Mouse (Mus musculus): ENCODE data around the gene Tk1. TPM values are rescaled to one million over a fixed set of nuclear protein-coding genes. Genes with fewer than 3 reads are reported as not detected.
"Not testable (repeated sequence)": the region's sequence is repeated elsewhere in the genome, so short reads cannot be mapped to it uniquely, and the experiment has no call there.

Tk1 gene
- polyA plus RNA-seq, 1 experiment from 2014 or later, result 158 TPM

DNA sequence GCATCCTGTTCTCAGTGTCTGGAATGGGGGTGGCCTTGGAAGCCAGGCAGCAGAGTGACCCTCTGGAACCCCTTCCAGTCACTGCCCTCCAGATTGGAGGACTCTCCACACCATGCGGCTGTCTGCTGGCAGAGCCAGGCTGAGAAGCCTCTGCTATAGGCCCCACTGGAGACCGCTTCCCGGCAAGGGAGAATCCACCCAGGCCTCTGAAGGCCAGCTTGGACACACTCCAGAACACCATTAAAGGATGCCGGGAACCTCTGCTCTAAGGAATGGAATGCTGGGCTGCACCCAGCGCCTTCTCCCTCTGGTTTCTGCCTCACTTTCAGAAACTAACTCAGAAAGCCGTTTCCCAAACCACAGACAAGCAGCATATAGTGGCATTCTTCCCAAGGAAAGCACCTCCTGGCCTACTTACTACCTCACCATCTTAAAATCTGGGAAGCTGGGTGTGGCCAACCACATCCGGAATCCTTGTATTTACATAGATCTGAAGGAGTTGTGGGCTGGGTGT lies 3.1 kb downstream of the Tk1 start:
- Histone ChIP-seq H3K27ac (ENCODE audit: low read depth) (peak overlapping the region; percentile 59), H3K27me3 (ENCODE audit: insufficient read depth, low read length) (no peaks in the 10 kb centered on the region), H3K9ac (0 out of 2 replicates have a peak overlapping the region, but pooled peaks have one; percentile 24), H3K9me3 (ENCODE audit: low read depth, low read length) (no peaks in the 10 kb centered on the region), H3K36me3 (ENCODE audit: insufficient read depth) (peaks cover 58% of the 10 kb centered on the region), H3K4me2 (peak overlapping the region; percentile 31; the same call in 1 of the 2 replicates), H3K4me1 (ENCODE audit: insufficient read depth) (peaks cover 15% of the 10 kb centered on the region), H3K4me3 (ENCODE audit: low read depth, low read length) (no peak overlapping the region)
- TF ChIP-seq CTCF (IDR thresholded peaks at IDR 0.05; ENCODE audit: low read depth), result no peak
- ATAC-seq (ENCODE audit: insufficient read depth) (no peak), DNase-seq (peak; percentile 68)
- WGBS, result 57% methylated on average over 7 of the region's 7 CpGs

DNA sequence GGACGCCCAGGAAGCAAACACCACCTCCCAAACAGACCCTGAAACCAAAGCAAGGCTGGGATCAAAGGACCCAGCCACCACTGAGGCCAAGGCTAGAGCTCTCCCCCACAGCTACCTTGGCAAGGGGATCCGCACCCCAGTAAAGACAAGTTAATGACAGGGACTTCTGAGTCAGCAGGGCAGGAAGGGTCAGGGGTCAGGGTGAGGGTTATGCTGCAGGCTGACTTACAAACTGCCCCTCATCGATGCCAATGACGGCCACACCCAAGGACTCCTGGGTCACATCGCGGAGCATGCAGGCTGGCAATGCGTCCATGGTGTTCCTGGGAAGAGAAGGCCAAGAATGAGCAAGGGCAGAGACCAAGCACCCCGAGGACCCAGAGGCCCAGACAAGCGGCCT lies 4.0 kb downstream of the Tk1 start:
- Histone ChIP-seq H3K36me3 (ENCODE audit: insufficient read depth) (peaks cover 67% of the 10 kb centered on the region), H3K4me2 (no peak overlapping the region), H3K27ac (ENCODE audit: low read depth) (no peak overlapping the region), H3K9me3 (ENCODE audit: low read depth, low read length) (no peaks in the 10 kb centered on the region), H3K4me1 (ENCODE audit: insufficient read depth) (peaks cover 8% of the 10 kb centered on the region; the same call in 1 of the 2 replicates), H3K4me3 (ENCODE audit: low read depth, low read length) (no peak overlapping the region), H3K27me3 (ENCODE audit: insufficient read depth, low read length) (no peaks in the 10 kb centered on the region), H3K9ac (no peak overlapping the region)
- 87% methylated on average over 9 of the region's 9 CpGs for WGBS
- no peak for ATAC-seq (ENCODE audit: insufficient read depth)
- no peak for DNase-seq
- no peak for TF ChIP-seq CTCF (IDR thresholded peaks at IDR 0.05; ENCODE audit: low read depth)

DNA sequence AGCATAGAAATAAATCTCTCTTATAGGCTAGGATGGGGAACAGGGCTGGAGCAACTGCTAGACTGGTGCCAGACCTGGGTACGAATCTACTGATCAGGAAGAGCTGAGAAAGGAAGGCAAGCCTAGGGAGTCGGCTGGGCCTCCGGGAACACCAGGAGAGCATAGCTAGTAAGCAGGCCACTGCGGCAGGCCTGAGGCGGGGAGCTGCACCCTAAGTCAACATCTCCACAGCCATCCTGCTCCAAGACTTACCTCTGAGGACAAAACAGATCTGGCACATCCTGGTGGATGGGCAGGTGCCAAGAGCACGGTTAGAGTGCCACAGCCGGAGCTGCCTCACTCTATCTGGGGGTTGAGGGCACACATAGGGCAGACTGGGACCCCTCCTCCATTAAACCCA lies 5.7 kb downstream of the Tk1 start:
- H3K4me1 ChIP-seq (ENCODE audit: insufficient read depth), result peaks cover 5% of the 10 kb centered on the region; the same call in 1 of the 2 replicates
- H3K27ac ChIP-seq (ENCODE audit: low read depth), result no peak overlapping the region
- ATAC-seq (ENCODE audit: insufficient read depth) (no peak), DNase-seq (no peak)
- H3K4me3 ChIP-seq (ENCODE audit: low read depth, low read length), result no peak overlapping the region
- H3K9ac ChIP-seq, result no peak overlapping the region
- no peaks in the 10 kb centered on the region for H3K9me3 ChIP-seq (ENCODE audit: low read depth, low read length)
- no peaks in the 10 kb centered on the region for H3K27me3 ChIP-seq (ENCODE audit: insufficient read depth, low read length)
- no peak for TF ChIP-seq CTCF (IDR thresholded peaks at IDR 0.05; ENCODE audit: low read depth)
- 88% methylated on average over 7 of the region's 7 CpGs for WGBS
- no peak overlapping the region for H3K4me2 ChIP-seq
- peaks cover 82% of the 10 kb centered on the region for H3K36me3 ChIP-seq (ENCODE audit: insufficient read depth)

DNA sequence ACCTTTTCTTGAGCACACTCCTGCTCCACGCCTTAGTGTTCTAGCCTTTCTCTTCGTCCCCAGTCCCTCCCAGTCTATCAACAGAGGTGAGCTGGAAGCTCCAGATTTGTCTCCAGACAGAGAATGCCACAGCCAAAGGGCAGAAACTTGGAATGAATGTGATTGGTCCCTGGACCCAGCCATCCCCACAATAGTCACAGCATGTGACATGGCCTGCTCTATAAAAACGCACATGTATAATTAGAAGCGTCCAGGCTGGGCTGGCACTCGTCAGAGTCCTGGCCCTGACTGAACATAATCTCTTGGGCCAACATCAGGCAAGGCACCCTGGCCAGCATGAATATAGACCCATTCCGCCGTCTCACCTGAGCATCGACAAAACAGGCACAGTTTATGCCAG lies 6.8 kb downstream of the Tk1 start:
- no peak overlapping the region for H3K4me2 ChIP-seq
- no peak for TF ChIP-seq CTCF (IDR thresholded peaks at IDR 0.05; ENCODE audit: low read depth)
- no peak for DNase-seq
- H3K9me3 ChIP-seq (ENCODE audit: low read depth, low read length), result no peaks in the 10 kb centered on the region
- no peak overlapping the region for H3K9ac ChIP-seq
- no peak overlapping the region for H3K4me3 ChIP-seq (ENCODE audit: low read depth, low read length)
- H3K4me1 ChIP-seq (ENCODE audit: insufficient read depth), result peaks cover 2% of the 10 kb centered on the region; the same call in 1 of the 2 replicates
- no peaks in the 10 kb centered on the region for H3K27me3 ChIP-seq (ENCODE audit: insufficient read depth, low read length)
- WGBS, result 84% methylated on average over 8 of the region's 8 CpGs
- no peak overlapping the region; the same call in 1 of the 2 replicates for H3K27ac ChIP-seq (ENCODE audit: low read depth)
- no peak for ATAC-seq (ENCODE audit: insufficient read depth)
- H3K36me3 ChIP-seq (ENCODE audit: insufficient read depth), result peaks cover 93% of the 10 kb centered on the region

DNA sequence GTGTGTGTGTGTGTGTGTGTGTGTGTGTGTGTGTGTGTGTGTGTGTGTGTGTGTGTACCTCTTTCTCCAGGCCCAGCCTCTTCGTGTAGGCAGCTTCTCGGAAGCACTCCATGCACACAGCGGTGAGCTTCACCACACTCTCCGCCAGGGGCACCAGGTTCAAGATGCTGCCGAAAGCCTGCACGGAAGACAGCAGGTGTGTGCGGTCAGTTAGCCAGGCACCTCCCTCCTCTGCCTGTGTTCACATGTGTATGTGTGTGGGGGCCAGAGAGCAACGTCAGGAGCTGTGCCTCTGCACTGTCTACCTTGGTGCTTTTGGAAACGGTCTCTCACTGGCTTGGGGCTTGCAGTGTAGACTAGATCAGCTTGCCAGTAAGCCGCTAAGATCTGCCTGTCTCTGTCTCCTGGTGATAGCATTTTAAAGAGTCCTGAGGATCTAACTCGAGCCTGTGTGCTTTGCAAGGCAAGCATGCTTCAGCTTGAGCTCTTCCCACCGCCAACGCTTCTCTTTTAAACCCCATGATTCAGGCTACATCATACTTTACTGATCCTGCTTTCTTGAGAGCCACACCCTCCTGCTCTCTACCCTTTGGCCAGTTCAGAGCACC lies 9.4 kb downstream of the Tk1 start:
- TF ChIP-seq CTCF (IDR thresholded peaks at IDR 0.05; ENCODE audit: low read depth), result no peak
- 0 out of 2 replicates have a peak, but pooled peaks have one; percentile 6 for ATAC-seq (ENCODE audit: insufficient read depth)

DNA sequence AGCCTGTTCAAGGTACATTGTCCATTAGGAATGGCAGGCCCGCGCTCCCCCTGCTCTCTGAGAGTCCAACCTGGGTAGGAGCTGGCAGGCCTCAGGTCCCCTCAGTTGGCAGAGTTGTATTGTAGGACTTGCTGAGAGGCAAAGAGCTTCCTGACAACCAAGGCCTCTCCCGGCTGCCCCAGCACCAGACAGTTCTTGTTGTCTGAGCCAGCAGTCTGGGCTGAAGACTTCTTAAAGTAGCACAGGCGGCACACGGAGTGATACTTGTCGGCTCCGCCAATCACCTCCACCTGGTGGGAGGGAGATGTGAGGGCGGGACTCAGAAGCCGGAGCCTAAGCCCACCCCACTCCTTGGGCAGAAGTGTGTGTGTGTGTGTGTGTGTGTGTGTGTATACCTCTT lies 10.0 kb downstream of the Tk1 start:
- ATAC-seq (ENCODE audit: insufficient read depth); H3K4me3 ChIP-seq (ENCODE audit: low read depth, low read length); H3K4me1 ChIP-seq (ENCODE audit: insufficient read depth); DNase-seq; H3K27me3 ChIP-seq (ENCODE audit: insufficient read depth, low read length); H3K4me2 ChIP-seq; H3K27ac ChIP-seq (ENCODE audit: low read depth); H3K9me3 ChIP-seq (ENCODE audit: low read depth, low read length); H3K9ac ChIP-seq: not testable (repeated sequence)
- H3K36me3 ChIP-seq (ENCODE audit: insufficient read depth), result peaks cover 88% of the 10 kb centered on the region
- WGBS, result 53% methylated on average over 9 of the region's 9 CpGs

More for the DNA sequence above, 9.4 kb downstream of the Tk1 start:
- Histone ChIP-seq H3K4me1 (ENCODE audit: insufficient read depth) (no peaks in the 10 kb centered on the region), H3K36me3 (ENCODE audit: insufficient read depth) (peaks cover 95% of the 10 kb centered on the region), H3K9me3 (ENCODE audit: low read depth, low read length) (no peaks in the 10 kb centered on the region), H3K4me3 (ENCODE audit: low read depth, low read length) (no peak overlapping the region), H3K4me2 (no peak overlapping the region), H3K9ac (no peak overlapping the region), H3K27ac (ENCODE audit: low read depth) (no peak overlapping the region), H3K27me3 (ENCODE audit: insufficient read depth, low read length) (no peaks in the 10 kb centered on the region)
- DNase-seq, result no peak
- whole genome bisulfite sequencing, result 83% methylated on average over 13 of the region's 13 CpGs

DNA sequence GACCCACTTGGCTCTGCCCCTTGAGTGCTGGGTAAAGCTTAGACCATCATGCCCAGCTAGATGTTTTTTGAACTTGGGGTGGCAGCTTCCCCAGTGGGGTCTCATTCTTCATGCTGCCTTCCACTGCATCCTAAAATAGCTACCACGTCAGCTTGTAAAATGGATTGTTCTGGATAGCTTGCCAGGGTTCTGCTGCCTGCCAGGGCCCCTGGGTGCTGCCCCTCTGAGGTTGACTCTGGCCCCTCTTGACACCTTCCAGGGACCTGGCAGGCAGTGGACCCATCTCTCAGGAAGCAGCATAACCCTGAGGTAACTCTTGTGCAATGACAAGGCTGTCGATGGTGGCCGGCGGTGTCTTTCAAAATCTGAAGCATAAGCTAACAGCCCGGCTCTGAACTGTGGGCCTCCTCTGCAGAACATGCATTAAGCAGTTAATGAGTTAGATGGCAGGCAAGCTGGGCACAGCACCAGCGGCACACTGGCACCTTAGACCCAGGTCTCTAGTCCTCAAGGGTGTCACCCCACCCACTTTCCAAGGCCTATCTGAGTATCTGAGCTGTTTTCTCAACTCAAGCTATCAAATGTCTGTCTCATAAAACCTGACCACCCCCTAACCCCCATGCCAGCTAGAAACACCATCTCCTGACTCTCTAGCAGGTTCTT lies 11.1 kb downstream of the Tk1 start:
- WGBS, result 88% methylated on average over 6 of the region's 6 CpGs
- H3K9ac ChIP-seq, result no peak overlapping the region

More for the DNA sequence above, 11.1 kb downstream of the Tk1 start:
- Histone ChIP-seq H3K4me3 (ENCODE audit: low read depth, low read length) (no peak overlapping the region), H3K27me3 (ENCODE audit: insufficient read depth, low read length) (no peaks in the 10 kb centered on the region), H3K9me3 (ENCODE audit: low read depth, low read length) (no peaks in the 10 kb centered on the region), H3K36me3 (ENCODE audit: insufficient read depth) (peaks cover 78% of the 10 kb centered on the region), H3K4me1 (ENCODE audit: insufficient read depth) (peaks cover 5% of the 10 kb centered on the region; the same call in 1 of the 2 replicates), H3K4me2 (no peak overlapping the region), H3K27ac (ENCODE audit: low read depth) (no peak overlapping the region)
- no peak for DNase-seq
- no peak for ATAC-seq (ENCODE audit: insufficient read depth)
- TF ChIP-seq CTCF (IDR thresholded peaks at IDR 0.05; ENCODE audit: low read depth), result no peak
